Mouse (Mus musculus) intestine, embryonic 15.5 days (tissue): ENCODE data around the gene Mbtps1. TPM values are rescaled to one million over a fixed set of nuclear protein-coding genes. Genes with fewer than 3 reads are reported as not detected.

Experiments used
- ATAC-seq: fragments of 200-750 bp; cut with Nextera tagmentation; 2 replicates; pipeline ENCODE4 v1.8.0; 2017; ENCODE audit warnings: moderate TSS enrichment, moderate library complexity
- H3K27ac ChIP-seq: fragments of 300-500 bp; sonication (generic); 2 replicates; pipeline ENCODE4 v1.5.1; 2015; ENCODE audit warnings: mild to moderate bottlenecking, inconsistent platforms
- H3K27me3 ChIP-seq: fragments of 300-500 bp; sonication (generic); replicated peaks from 2 replicates; pipeline ENCODE4 v1.6.1; 2015; ENCODE audit warnings: inconsistent platforms
- H3K36me3 ChIP-seq: fragments of 300-500 bp; sonication (generic); 2 replicates; pipeline ENCODE4 v1.6.1; 2015; ENCODE audit warnings: inconsistent platforms
- H3K4me1 ChIP-seq: fragments of 300-500 bp; sonication (generic); replicated peaks from 2 replicates; pipeline ENCODE4 v1.6.1; 2015; ENCODE audit warnings: inconsistent platforms
- H3K4me2 ChIP-seq: fragments of 300-500 bp; sonication (generic); replicated peaks from 2 replicates; pipeline ENCODE4 v1.6.1; 2015; ENCODE audit warnings: mild to moderate bottlenecking, inconsistent platforms
- H3K4me3 ChIP-seq: fragments of 300-500 bp; sonication (generic); replicated peaks from 2 replicates; pipeline ENCODE4 v1.5.1; 2015; ENCODE audit warnings: inconsistent platforms
- H3K9ac ChIP-seq: fragments of 300-500 bp; sonication (generic); 2 replicates; pipeline ENCODE4 v1.6.1; 2015; ENCODE audit warnings: inconsistent platforms
- H3K9me3 ChIP-seq: fragments of 300-500 bp; sonication (generic); 2 replicates; pipeline ENCODE4 v1.6.1; 2016; ENCODE audit warnings: inconsistent platforms
- WGBS: fragments of 180-500 bp; shearing (Covaris S2); methylation state at CpG from one replicate; pipeline ENCODE4 v1.1.7; 2015; 5-methylcytosine and 5-hydroxymethylcytosine counted together
- polyA plus RNA-seq: library from polyadenylated mRNA; unstranded; fragments of >200 nt; fragmentation: Nextera tagmentation; extraction: Ambion mirVana; gene quantifications from 2 replicates; pipeline ENCODE4 v1.2.1, GENCODE M21; 2015

Mbtps1 gene
- polyA plus RNA-seq, 1 experiment from 2014 or later, result 88.8 TPM

- WGBS, result 78% methylated on average over 11 of the region's 11 CpGs
- no peak overlapping the region for H3K9ac ChIP-seq
- no peaks in the 10 kb centered on the region for H3K27me3 ChIP-seq
- no peaks in the 10 kb centered on the region for H3K4me1 ChIP-seq
- no peak for ATAC-seq
- no peak overlapping the region for H3K27ac ChIP-seq
- H3K9me3 ChIP-seq, result no peaks in the 10 kb centered on the region
- no peak overlapping the region for H3K4me3 ChIP-seq
- H3K4me2 ChIP-seq, result no peak overlapping the region
- H3K36me3 ChIP-seq, result no peaks in the 10 kb centered on the region
These were observed 74.2 kb downstream of the Mbtps1 start for GRCm38 (mm10) chr8:119484145-119484896.

GRCm38 (mm10) chr8:119478684-119479083 is 79.9 kb downstream of the Mbtps1 start:
- H3K9me3 ChIP-seq, result no peaks in the 10 kb centered on the region
- no peak overlapping the region for H3K9ac ChIP-seq
- H3K27me3 ChIP-seq, result no peaks in the 10 kb centered on the region
- no peaks in the 10 kb centered on the region for H3K36me3 ChIP-seq
- H3K27ac ChIP-seq, result no peak overlapping the region
- no peak overlapping the region for H3K4me3 ChIP-seq
- ATAC-seq, result no peak
- no peak overlapping the region for H3K4me2 ChIP-seq
- WGBS, result 33% methylated on average over 5 of the region's 5 CpGs
- no peaks in the 10 kb centered on the region for H3K4me1 ChIP-seq

- Histone ChIP-seq H3K27ac (no peak overlapping the region), H3K9me3 (no peaks in the 10 kb centered on the region), H3K4me3 (no peak overlapping the region), H3K4me2 (no peak overlapping the region), H3K27me3 (peaks cover 14% of the 10 kb centered on the region), H3K9ac (no peak overlapping the region), H3K36me3 (no peaks in the 10 kb centered on the region), H3K4me1 (peaks cover 23% of the 10 kb centered on the region)
- WGBS, result 86% methylated on average over 8 of the region's 8 CpGs
- no peak for ATAC-seq
These were observed 90.4 kb downstream of the Mbtps1 start for GRCm38 (mm10) chr8:119468091-119468490.

- no peak overlapping the region for H3K4me3 ChIP-seq
- peaks cover 14% of the 10 kb centered on the region for H3K27me3 ChIP-seq
- H3K9ac ChIP-seq, result no peak overlapping the region
- H3K4me1 ChIP-seq, result peaks cover 23% of the 10 kb centered on the region
- H3K27ac ChIP-seq, result no peak overlapping the region
- ATAC-seq, result no peak
- no peaks in the 10 kb centered on the region for H3K9me3 ChIP-seq
- H3K4me2 ChIP-seq, result no peak overlapping the region
- 61% methylated on average over 10 of the region's 10 CpGs for WGBS
- no peaks in the 10 kb centered on the region for H3K36me3 ChIP-seq
These were observed 91.7 kb downstream of the Mbtps1 start for GRCm38 (mm10) chr8:119466794-119467193.

GRCm38 (mm10) chr8:119466105-119466504 is 92.4 kb downstream of the Mbtps1 start:
- H3K27ac ChIP-seq, result no peak overlapping the region
- H3K9me3 ChIP-seq, result no peaks in the 10 kb centered on the region
- no peak overlapping the region for H3K9ac ChIP-seq
- peaks cover 23% of the 10 kb centered on the region for H3K4me1 ChIP-seq
- no peak overlapping the region; the same call in 1 of the 2 replicates for H3K4me3 ChIP-seq
- H3K4me2 ChIP-seq, result peak overlapping the region; percentile 47
- WGBS, result 2% methylated on average over 18 of the region's 18 CpGs
- no peaks in the 10 kb centered on the region for H3K36me3 ChIP-seq
- ATAC-seq, result peak; percentile 79
- H3K27me3 ChIP-seq, result peaks cover 14% of the 10 kb centered on the region

GRCm38 (mm10) chr8:119463709-119464108 is 94.8 kb downstream of the Mbtps1 start:
- peaks cover 14% of the 10 kb centered on the region for H3K27me3 ChIP-seq
- WGBS, result 69% methylated on average over 7 of the region's 7 CpGs
- no peak overlapping the region for H3K27ac ChIP-seq
- no peak overlapping the region for H3K4me3 ChIP-seq
- H3K9me3 ChIP-seq, result no peaks in the 10 kb centered on the region
- H3K4me1 ChIP-seq, result peaks cover 23% of the 10 kb centered on the region
- H3K4me2 ChIP-seq, result no peak overlapping the region
- no peaks in the 10 kb centered on the region for H3K36me3 ChIP-seq
- no peak overlapping the region for H3K9ac ChIP-seq
- no peak for ATAC-seq

GRCm38 (mm10) chr8:119461356-119461755 is 97.2 kb downstream of the Mbtps1 start:
- Histone ChIP-seq H3K4me3 (no peak overlapping the region), H3K27me3 (peaks cover 14% of the 10 kb centered on the region), H3K4me2 (no peak overlapping the region), H3K36me3 (no peaks in the 10 kb centered on the region), H3K4me1 (peaks cover 18% of the 10 kb centered on the region), H3K9me3 (no peaks in the 10 kb centered on the region), H3K9ac (no peak overlapping the region), H3K27ac (no peak overlapping the region)
- ATAC-seq, result no peak
- WGBS, result 68% methylated on average over 9 of the region's 9 CpGs

- H3K36me3 ChIP-seq, result no peaks in the 10 kb centered on the region
- no peak for ATAC-seq
- 0 out of 2 replicates have a peak, but pooled peaks cover 4% of the 10 kb centered on the region for H3K27me3 ChIP-seq
- H3K4me3 ChIP-seq, result no peak overlapping the region
- H3K4me2 ChIP-seq, result peak overlapping the region; percentile 23
- no peak overlapping the region for H3K9ac ChIP-seq
- H3K9me3 ChIP-seq, result no peaks in the 10 kb centered on the region
- H3K4me1 ChIP-seq, result peaks cover 3% of the 10 kb centered on the region; the same call in 1 of the 2 replicates
- no peak overlapping the region for H3K27ac ChIP-seq
- 27% methylated on average over 16 of the region's 16 CpGs for WGBS
These were observed 98.8 kb downstream of the Mbtps1 start for GRCm38 (mm10) chr8:119459724-119460123.

Other genes with a start within 250 kb of the Mbtps1 start
- gene Hsbp1, start 214.2 kb downstream of the Mbtps1 start, polyA plus RNA-seq, result 272 and 276 TPM in 2 replicates
- 19.2 and 22.5 TPM in 2 replicates for gene Mlycd, start 163.9 kb downstream of the Mbtps1 start, polyA plus RNA-seq
- 3.8 and 5.7 TPM in 2 replicates for gene Osgin1, start 124.6 kb downstream of the Mbtps1 start, polyA plus RNA-seq
- gene Necab2, start 112.0 kb downstream of the Mbtps1 start, polyA plus RNA-seq, result 1.9 TPM in 2 replicates
- 0.05 TPM in 1 of 2 replicates, not detected in the other for gene Slc38a8, start 57.0 kb downstream of the Mbtps1 start, polyA plus RNA-seq
- 28.8 and 32.6 TPM in 2 replicates for gene Hsdl1, start 16.4 kb upstream of the Mbtps1 start, polyA plus RNA-seq
- gene Dnaaf1, start 16.5 kb upstream of the Mbtps1 start, polyA plus RNA-seq, result 1.4 and 2.1 TPM in 2 replicates
- 10.0 and 11.7 TPM in 2 replicates for gene Taf1c, start 46.5 kb upstream of the Mbtps1 start, polyA plus RNA-seq
- gene Adad2, start 54.0 kb upstream of the Mbtps1 start, polyA plus RNA-seq, result not detected in 2 replicates
- gene Kcng4, start 76.9 kb upstream of the Mbtps1 start, polyA plus RNA-seq, result 0.04 and 0.13 TPM in 2 replicates
- 4.5 and 4.6 TPM in 2 replicates for gene Wfdc1, start 107.6 kb upstream of the Mbtps1 start, polyA plus RNA-seq
- 4.4 and 5.8 TPM in 2 replicates for gene Atp2c2, start 141.3 kb upstream of the Mbtps1 start, polyA plus RNA-seq
- 14.4 and 15.3 TPM in 2 replicates for gene Tldc1, start 219.7 kb upstream of the Mbtps1 start, polyA plus RNA-seq